Comparison of ENCODE assay signal across 8 mouse cellular contexts in the genomic region with DNA sequence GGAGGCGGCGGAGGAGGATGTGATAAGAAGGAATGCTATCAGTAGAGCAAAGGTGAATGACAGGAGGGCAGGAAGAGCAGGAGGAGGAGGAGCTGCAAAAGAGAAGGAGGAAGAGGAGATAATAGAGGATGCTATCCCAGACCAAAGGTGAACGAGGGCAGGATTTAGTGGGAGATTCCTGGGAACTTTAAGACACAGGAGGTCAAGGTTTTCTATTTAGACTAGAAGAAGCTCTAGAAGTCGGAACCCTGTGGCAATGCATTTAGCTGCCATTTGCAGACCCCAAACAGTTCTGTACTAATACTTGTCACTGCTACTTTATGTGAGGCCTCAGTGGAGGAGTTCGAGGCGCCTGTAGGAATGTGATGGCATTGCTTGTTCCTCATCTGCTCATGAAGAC. TPM values are rescaled to one million over a fixed set of nuclear protein-coding genes. Genes with fewer than 3 reads are reported as not detected.
A peak's percentile ranks its signal among the peaks of the same experiment; 100 is the strongest.
DNase-seq lines count a peak whose midpoint lies in the region; ATAC-seq lines count a peak whose summit lies in the region.

A gene (plus strand): TSS at position 301 of the 400 bp plus-strand sequence.

- no peak for ATAC-seq in CD4-positive, CD25-positive, alpha-beta regulatory T cell, adult 4 months
- no peak for ATAC-seq in erythroid progenitor cell, adult 5-6 weeks (replicated peaks; ENCODE audit: low FRiP score, poor library complexity, severe bottlenecking)
- 0 out of 2 replicates have a peak, but pooled peaks have one; percentile 38 for ATAC-seq in intestine, embryonic 16.5 days
- ATAC-seq in midbrain, embryonic 12.5 days (ENCODE audit: low FRiP score, low read depth): no peak

- H3K4me2 ChIP-seq in intestine, embryonic 16.5 days (ENCODE audit: low read depth, low read length): no peak within 1 kb of the TSS
- H3K4me2 ChIP-seq in midbrain, embryonic 12.5 days (replicated peaks): no peak within 1 kb of the TSS

- no peak within 1 kb of the TSS for H3K4me3 ChIP-seq in intestine, embryonic 16.5 days (ENCODE audit: low read length)
- no peak within 1 kb of the TSS for H3K4me3 ChIP-seq in midbrain, embryonic 12.5 days

- 46% methylated on average over 6 of the region's 6 CpGs for WGBS in intestine, embryonic 16.5 days
- 80% methylated on average over 6 of the region's 6 CpGs for WGBS in midbrain, embryonic 12.5 days

- no peak within 1 kb of the TSS for H3K27ac ChIP-seq in intestine, embryonic 16.5 days (ENCODE audit: low read length)
- H3K27ac ChIP-seq in midbrain, embryonic 12.5 days (replicated peaks): no peak within 1 kb of the TSS

- DNase-seq in gastrocnemius, adult 18-20 months (ENCODE audit: low spot score): no peak
- DNase-seq in gastrocnemius, postnatal 36 days: no peak
- no peak for DNase-seq in right cerebral cortex, postnatal 25 days
- DNase-seq in cerebellum, postnatal 4 days (ENCODE audit: low spot score in 2 of 2): no peak

- H3K9ac ChIP-seq in intestine, embryonic 16.5 days (ENCODE audit: low read depth, low read length): no peak within 1 kb of the TSS
- no peak within 1 kb of the TSS for H3K9ac ChIP-seq in midbrain, embryonic 12.5 days (replicated peaks)

- intact Hi-C loops in gastrocnemius, postnatal 36 days (cut with DNase I): no loop called here

- H3K9me3 ChIP-seq in intestine, embryonic 16.5 days (ENCODE audit: control insufficient read depth, low read length): no peaks in the 10 kb centered on the region
- H3K9me3 ChIP-seq in midbrain, embryonic 12.5 days: no peaks in the 10 kb centered on the region

- no peaks in the 10 kb centered on the region for H3K4me1 ChIP-seq in intestine, embryonic 16.5 days (ENCODE audit: control insufficient read depth, insufficient read depth, low read length)
- H3K4me1 ChIP-seq in midbrain, embryonic 12.5 days: no peaks in the 10 kb centered on the region

- H3K27me3 ChIP-seq in intestine, embryonic 16.5 days (replicated peaks; ENCODE audit: control insufficient read depth, insufficient read depth, low read length): no peaks in the 10 kb centered on the region
- no peaks in the 10 kb centered on the region for H3K27me3 ChIP-seq in midbrain, embryonic 12.5 days

- no peaks in the 10 kb centered on the region for H3K36me3 ChIP-seq in intestine, embryonic 16.5 days (ENCODE audit: control insufficient read depth, insufficient read depth, low read length)
- H3K36me3 ChIP-seq in midbrain, embryonic 12.5 days: no peaks in the 10 kb centered on the region

RNA-seq across cellular contexts. Expression of the gene that starts here (rescaled TPM):
- total RNA-seq in gastrocnemius, adult 18-20 months (2021): 10 to 100 TPM; 10.3 to 12.0 TPM
- total RNA-seq in gastrocnemius, postnatal 36 days (2021): 10 to 100 TPM in 1 of 2 experiments, 1 to 10 TPM in 1; 8.0 to 11.1 TPM
- 100 to 1,000 TPM; 123 to 124 TPM for polyA plus RNA-seq in CD4-positive, CD25-positive, alpha-beta regulatory T cell, adult 4 months (2017; shearing (Covaris generic))
- total RNA-seq in erythroid progenitor cell, adult 5-6 weeks (2015; ENCODE audit: low replicate concordance): 35.7 and 45.3 TPM in 2 replicates
- total RNA-seq in erythroid progenitor cell, adult 5-6 weeks (2017; ENCODE audit: low replicate concordance): 30.4 and 32.5 TPM in 2 replicates
- 8.3 and 9.2 TPM in 2 replicates for polyA plus RNA-seq in intestine, embryonic 16.5 days (2015; fragmentation: Nextera tagmentation; extraction: Ambion mirVana)
- 23.4 and 28.4 TPM in 2 replicates for polyA plus RNA-seq in midbrain, embryonic 12.5 days (2016; fragmentation: Nextera tagmentation; extraction: Ambion mirVana)
